Mouse (Mus musculus): ENCODE results near the gene Dcaf4.

DNA sequence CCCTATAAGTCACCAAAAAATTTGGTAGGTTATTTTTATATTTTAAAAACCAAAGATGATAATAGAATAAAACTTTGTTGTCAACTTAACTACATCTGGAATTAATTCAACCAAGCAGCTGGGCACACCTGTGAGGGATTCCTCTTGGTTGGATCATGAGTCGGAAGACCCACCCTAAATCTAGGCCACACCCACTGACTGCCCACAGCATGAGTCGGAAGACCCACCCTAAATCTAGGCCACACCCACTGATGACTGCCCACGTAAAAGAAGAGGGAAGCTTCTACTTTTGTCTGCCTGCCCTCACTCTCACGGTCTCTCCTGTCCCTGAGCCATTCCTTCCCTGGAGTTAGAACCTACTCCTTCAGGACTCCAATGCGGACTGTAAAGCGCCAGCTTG lies 39.9 kb downstream of the Dcaf4 start:
- TF ChIP-seq CTCF (IDR thresholded peaks at IDR 0.05; ENCODE audit: insufficient read depth, low read length), result no peak
- no peak for TF ChIP-seq POLR2A (IDR thresholded peaks at IDR 0.05; ENCODE audit: borderline replicate concordance, extremely low read depth, low read depth, low read length)
